9 mouse cellular contexts compared by ENCODE assay signal in genomic region chr9:122109553-122110225, GRCm38 (mm10). TPM values are rescaled to one million over a fixed set of nuclear protein-coding genes. Genes with fewer than 3 reads are reported as not detected.
DNase-seq lines count a peak whose midpoint lies in the region; ATAC-seq and TF ChIP-seq lines count a peak whose summit lies in the region.
"Had no signal": no experiment of that assay in that cellular context is flagged by ENCODE, and none has a peak within 500 bp of the region (broad histone marks: within the 10 kb centered on the region; RNA-seq: fewer than 3 reads in every experiment).

No protein-coding gene starts in this region.

- no peak for TF ChIP-seq POLR2A in kidney, adult 2 months (IDR thresholded peaks at IDR 0.05; ENCODE audit: low read depth, low read length)

- H3K27me3 ChIP-seq in heart, embryonic 11.5 days (ENCODE audit: control insufficient read depth, insufficient read depth, low read length): peaks cover 5% of the 10 kb centered on the region; the same call in 1 of the 2 replicates
- H3K27me3 ChIP-seq in kidney, adult 2 months (replicated peaks; ENCODE audit: control insufficient read depth, insufficient read depth, low read length): no peaks in the 10 kb centered on the region

- peak; percentile 87 to 93 for DNase-seq in heart, adult 18-20 months
- peak; percentile 53 for DNase-seq in adrenal gland, adult 8-10 months
- peak; percentile 70 to 85 for DNase-seq in gastrocnemius, postnatal 36 days
- peak; percentile 86 for DNase-seq in kidney, adult 2 months
- DNase-seq in lung, postnatal 4 days: peak; percentile 78 to 90
- DNase-seq in urinary bladder, postnatal 25 days (ENCODE audit: low spot score): no peak

- 0 out of 2 replicates have a peak, but pooled peaks cover 3% of the 10 kb centered on the region for H3K4me1 ChIP-seq in heart, embryonic 11.5 days (ENCODE audit: control insufficient read depth, insufficient read depth, low read length)
- no peaks in the 10 kb centered on the region; the same call in 1 of the 2 replicates for H3K4me1 ChIP-seq in kidney, adult 2 months (ENCODE audit: control insufficient read depth, insufficient read depth, low read length)

- H3K9ac ChIP-seq in heart, embryonic 11.5 days (ENCODE audit: low read depth, low read length): no peak overlapping the region
- H3K9ac ChIP-seq: liver, embryonic 14.5 days had no signal

- no peak overlapping the region for H3K27ac ChIP-seq in heart, embryonic 11.5 days (ENCODE audit: low read depth, low read length)
- peak overlapping the region; percentile 89 for H3K27ac ChIP-seq in kidney, adult 2 months (ENCODE audit: insufficient read depth, low read depth, low read length)
- H3K27ac ChIP-seq: liver, embryonic 14.5 days had no signal

- no peaks in the 10 kb centered on the region for H3K9me3 ChIP-seq in heart, embryonic 11.5 days (replicated peaks; ENCODE audit: control insufficient read depth, low read length)

- H3K36me3 ChIP-seq in heart, embryonic 11.5 days (ENCODE audit: control insufficient read depth, insufficient read depth, low read length): no peaks in the 10 kb centered on the region
- H3K36me3 ChIP-seq in kidney, adult 2 months (ENCODE audit: control insufficient read depth, insufficient read depth, low read length): no peaks in the 10 kb centered on the region

- TF ChIP-seq CTCF in kidney, adult 2 months (conservative IDR thresholded peaks at IDR 0.05; ENCODE audit: insufficient read depth, insufficient read length, low read depth, low read length): no peak

- H3K4me2 ChIP-seq in heart, embryonic 11.5 days: no peak overlapping the region

- 51% methylated on average over 8 of the region's 8 CpGs for WGBS in heart, embryonic 11.5 days (ENCODE audit: insufficient replicate concordance)
- 68% methylated on average over 8 of the region's 8 CpGs for WGBS in kidney, adult 2 months

- intact Hi-C loops in gastrocnemius, postnatal 36 days (cut with DNase I): loop anchor here (5.0 kb wide), 1 partner anchor 77 kb away; no protein-coding TSS in a partner anchor

- H3K4me3 ChIP-seq in heart, embryonic 11.5 days (ENCODE audit: low read depth, low read length): no peak overlapping the region
- H3K4me3 ChIP-seq in kidney, adult 2 months (ENCODE audit: insufficient read depth, low read depth, low read length): no peak overlapping the region

- no peak for ATAC-seq in heart, embryonic 11.5 days (replicated peaks; ENCODE audit: insufficient number of reproducible peaks, low FRiP score, low TSS enrichment)
- ATAC-seq in monocyte, adult 5-6 weeks (replicated peaks; ENCODE audit: insufficient number of reproducible peaks, low FRiP score, low TSS enrichment, poor library complexity, severe bottlenecking): no peak

RNA-seq across cellular contexts. Expression of gene Snrk, which starts 7.4 kb away (rescaled TPM):
- 100 to 1,000 TPM; 163 to 170 TPM for total RNA-seq in heart, adult 18-20 months (2021)
- 30.6 and 32.9 TPM in 2 replicates for polyA plus RNA-seq in heart, embryonic 11.5 days (2014; fragmentation: Nextera tagmentation; extraction: Ambion mirVana)
- 100 to 1,000 TPM; 153 to 206 (median 181) TPM for total RNA-seq in adrenal gland, adult 8-10 months (2022)
- 10 to 100 TPM; 54.0 to 66.3 TPM for total RNA-seq in gastrocnemius, postnatal 36 days (2021)
- 49.0 and 58.9 TPM in 2 replicates for polyA plus RNA-seq in kidney, adult 2 months (2012; rRNA removed)
- total RNA-seq in monocyte, adult 5-6 weeks (2017): 72.7 to 80.3 TPM (median 79.6 TPM) in 3 replicates
